Mouse (Mus musculus) right cerebral cortex, postnatal 10 days (tissue): ENCODE results near the gene Lgals3bp.
A peak's percentile ranks its signal among the peaks of the same experiment; 100 is the strongest.

Source experiments
- DNase-seq, 2 experiments: peaks; one replicate each; pipeline ENCODE4 v3.0.0; 2021; ENCODE audit warnings: low spot score in 2 of 2

Lgals3bp gene

DNA sequence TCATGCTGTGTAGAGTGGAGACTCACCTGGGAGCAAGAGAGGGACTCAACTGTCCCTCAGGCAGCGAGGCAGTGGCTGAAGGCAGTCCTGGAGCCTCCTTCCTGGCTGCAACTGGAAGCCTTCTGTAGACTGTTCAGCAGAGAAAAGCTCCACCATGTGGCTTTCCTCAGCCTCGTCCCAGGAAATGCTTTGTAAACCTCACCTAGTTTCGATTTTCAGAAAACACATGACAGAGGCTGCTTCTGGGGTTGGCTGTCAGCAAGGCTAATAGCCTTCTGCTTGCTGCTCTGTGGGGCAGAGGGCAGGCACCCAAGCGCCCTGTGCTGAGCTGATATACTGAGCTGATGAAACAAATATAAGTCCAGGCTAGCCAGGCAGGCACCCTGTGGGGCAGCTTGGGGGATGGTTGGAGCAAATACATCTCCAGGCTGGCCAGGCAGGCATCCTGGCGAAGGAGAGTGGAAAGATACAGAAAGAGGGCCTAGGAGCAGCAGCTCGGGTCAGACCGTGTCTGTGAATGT, at the start of gene Lgals3bp:
Lgals3bp (minus strand) TSS at position 333 of the 521 bp plus-strand sequence.
- peak; percentile 76 to 78 for DNase-seq

- no peak for DNase-seq
Measured at GRCm38 (mm10) chr11:118451211-118451610, 49.3 kb upstream of the Lgals3bp start.

- no peak for DNase-seq
Measured at GRCm38 (mm10) chr11:118448385-118448784, 46.5 kb upstream of the Lgals3bp start.

DNA sequence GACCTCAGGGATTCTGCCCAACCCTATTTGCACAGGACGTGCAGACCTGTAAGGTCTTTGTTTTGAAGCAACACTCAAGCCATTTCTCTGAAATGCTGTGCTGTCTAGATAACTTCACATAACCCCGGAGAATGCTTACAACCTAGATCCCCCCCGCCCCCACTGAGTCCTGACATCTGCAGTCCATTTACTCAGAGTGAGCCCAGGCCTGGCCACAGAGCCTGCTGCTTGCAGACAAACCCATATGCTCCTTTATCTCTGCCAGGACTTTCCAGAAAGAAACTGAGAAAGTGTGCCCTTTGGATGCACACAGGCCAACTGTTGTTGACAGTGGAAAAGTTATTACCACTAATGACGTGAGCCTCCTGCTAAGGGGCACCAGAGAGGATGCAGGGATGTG, 45.5 kb upstream of the Lgals3bp start:
- DNase-seq, result no peak

GRCm38 (mm10) chr11:118445843-118446242, 44.0 kb upstream of the Lgals3bp start:
- DNase-seq, result peak; percentile 74 to 79

DNA sequence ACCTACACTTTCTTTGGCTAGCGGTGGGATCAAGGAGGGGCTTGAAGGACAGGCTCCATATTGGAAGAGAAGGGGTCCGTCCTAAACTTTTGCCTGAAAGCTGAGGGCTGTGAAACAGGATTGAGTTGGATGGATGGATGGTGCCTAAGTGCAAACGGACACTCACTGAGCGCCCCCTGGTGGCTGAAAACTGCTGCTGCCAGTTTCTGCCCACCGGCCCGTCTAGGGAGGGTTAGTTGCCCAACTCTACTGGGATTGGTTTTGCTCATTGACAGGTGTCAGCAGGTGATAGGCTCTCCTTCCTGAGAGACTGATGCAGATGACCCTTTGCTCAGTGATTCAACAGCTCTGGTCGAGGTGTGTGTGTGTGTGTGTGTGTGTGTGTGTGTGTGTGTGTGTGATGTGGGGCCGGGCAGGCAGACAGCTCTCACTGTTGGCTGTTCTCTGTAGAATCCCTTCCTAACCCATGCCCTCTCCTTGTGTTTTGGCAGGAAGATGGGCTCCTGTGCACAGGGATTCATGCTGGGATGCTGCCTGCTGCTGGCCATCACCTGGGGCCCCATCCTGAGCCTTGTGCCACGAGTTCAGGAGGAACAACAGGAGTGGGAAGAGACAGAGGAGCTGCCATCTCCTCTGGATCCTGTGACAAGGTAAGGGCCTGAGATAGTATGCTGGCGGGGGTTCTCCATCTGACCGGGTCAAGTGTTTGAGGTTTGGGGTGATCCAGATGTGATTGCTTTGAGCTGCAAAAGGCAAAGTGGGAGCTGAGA, 41.5 kb upstream of the Lgals3bp start:
- DNase-seq, result peak; percentile 51 to 76

DNA sequence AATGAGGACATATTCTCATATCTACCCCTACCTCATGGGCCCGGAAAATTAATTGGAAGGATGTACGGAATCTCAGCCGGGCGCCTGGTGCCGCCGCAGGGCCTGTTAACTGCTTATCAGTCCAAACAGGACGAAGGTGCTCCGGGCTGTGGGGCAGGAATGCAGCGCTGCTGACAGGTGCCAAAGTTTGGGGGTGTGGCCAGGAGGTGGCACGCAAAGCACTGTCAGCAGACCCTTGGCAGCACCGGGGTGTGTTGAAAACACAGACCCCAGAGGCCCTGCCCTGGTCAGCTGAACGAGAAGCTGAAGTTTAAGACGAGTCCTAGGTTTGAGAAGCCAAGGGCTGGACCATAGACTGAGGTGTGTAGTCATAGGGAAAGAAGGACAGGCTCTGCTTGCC, 40.8 kb upstream of the Lgals3bp start:
- DNase-seq, result no peak

DNA sequence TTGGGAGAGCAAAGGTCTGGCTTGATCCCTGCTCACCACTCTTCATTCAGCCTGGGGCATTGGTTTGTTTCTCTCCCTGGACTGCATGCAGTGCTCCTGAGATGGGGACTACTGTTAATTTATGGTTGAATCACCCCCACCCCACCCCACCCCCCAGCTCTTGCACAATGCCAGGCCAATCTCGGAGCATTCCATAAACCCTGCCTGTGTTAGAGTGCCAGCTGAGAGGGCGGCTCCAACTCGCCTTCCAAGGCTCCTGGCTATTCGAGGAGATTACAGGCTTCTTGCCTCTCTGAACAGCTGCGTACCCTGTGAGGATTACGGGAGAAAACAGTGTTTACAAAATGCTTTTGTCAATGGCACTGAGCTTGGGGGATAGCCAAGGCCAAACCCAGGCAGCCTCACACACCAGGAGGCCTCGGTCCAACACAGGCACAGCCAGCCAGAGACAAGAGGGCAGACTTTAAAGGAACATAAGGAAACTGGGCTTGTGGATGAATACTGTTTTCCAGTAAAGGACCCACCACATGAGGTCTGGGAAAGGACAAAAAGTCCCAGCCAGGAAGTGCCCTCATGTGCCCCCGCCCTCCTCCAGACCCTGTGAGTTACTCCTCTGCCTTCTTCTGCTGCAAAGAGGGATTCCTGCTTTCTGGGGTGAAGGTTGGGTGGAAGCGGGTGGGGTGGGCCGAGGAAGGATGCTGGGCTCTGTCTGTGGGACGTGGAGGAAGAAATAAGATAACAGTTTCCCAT, 36.9 kb upstream of the Lgals3bp start:
- DNase-seq, result peak; percentile 53 to 67

DNA sequence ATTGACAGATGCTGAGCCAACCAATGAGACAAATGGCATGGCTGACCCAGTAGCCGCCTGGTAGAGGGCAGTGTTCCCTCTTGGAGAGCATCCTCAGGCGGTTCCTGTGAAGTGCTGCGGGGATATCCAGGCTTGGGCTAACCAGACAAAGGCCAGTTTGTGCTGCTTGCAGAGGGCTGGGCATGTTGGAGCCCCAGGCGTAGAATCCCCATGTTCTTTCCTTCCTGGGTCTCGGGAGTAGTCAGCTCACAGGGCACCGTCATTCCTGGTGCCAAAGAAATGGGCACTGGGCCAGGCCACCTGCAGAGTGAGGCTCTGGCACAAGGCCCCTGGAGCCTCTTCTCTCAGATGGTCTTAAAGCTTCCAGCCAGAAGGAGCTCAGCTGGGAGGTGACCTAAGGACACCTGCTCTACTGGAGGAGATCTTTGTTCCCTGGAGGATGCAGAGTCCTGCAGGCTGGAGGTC, 34.6 kb upstream of the Lgals3bp start:
- peak; percentile 75 to 81 for DNase-seq

DNA sequence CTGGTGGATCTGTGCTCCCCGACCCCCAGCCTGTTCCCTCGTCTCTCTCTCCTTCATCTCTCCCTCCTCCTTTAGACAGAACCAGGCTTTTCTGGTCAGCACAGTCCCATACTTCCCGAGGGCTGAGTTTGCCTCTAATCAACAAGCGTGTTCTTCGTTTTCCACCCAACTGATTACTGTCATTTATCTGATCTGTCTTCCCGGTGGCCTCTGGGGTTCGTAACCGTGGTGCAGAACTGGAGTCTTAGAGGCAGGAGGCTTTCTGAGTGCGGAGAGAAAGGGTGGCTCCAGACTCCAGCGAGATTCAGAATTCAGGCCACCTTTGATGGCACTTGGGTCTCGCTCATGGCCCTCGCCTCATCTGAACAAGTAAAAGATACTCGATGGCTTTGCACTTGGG, 32.2 kb upstream of the Lgals3bp start:
- no peak for DNase-seq

GRCm38 (mm10) chr11:118433398-118433868, 31.5 kb upstream of the Lgals3bp start:
- DNase-seq, result no peak

GRCm38 (mm10) chr11:118431100-118431948, 29.4 kb upstream of the Lgals3bp start:
- DNase-seq, result no peak

DNA sequence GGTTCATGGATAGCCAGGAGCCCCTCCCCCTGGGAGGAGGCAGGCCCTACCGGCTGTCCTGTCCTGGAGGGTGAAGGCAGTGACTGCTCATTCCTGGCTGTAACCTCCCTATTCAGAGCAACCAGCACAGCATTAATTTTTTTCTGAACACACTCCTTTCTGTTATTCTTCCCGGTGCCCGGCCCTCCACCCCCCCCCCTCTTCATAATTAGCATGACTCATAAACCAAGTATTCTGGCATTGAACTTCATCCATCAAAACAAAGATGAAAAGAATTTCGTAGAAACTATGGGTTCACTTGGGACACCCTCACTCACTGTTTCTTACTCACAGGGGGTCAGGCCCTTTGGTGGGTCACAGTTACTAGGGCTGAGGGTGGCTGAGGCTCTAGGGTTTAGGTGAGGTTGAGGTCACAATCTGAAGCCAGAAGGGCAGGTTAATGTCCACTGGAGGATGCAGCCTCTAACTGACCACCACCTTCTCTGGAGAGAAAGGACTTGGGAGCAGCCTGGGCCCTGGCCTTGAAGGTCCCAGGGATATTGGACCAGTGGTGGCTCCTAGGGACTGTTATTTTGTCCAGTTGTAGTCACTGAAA, 28.5 kb upstream of the Lgals3bp start:
- DNase-seq, result no peak

DNA sequence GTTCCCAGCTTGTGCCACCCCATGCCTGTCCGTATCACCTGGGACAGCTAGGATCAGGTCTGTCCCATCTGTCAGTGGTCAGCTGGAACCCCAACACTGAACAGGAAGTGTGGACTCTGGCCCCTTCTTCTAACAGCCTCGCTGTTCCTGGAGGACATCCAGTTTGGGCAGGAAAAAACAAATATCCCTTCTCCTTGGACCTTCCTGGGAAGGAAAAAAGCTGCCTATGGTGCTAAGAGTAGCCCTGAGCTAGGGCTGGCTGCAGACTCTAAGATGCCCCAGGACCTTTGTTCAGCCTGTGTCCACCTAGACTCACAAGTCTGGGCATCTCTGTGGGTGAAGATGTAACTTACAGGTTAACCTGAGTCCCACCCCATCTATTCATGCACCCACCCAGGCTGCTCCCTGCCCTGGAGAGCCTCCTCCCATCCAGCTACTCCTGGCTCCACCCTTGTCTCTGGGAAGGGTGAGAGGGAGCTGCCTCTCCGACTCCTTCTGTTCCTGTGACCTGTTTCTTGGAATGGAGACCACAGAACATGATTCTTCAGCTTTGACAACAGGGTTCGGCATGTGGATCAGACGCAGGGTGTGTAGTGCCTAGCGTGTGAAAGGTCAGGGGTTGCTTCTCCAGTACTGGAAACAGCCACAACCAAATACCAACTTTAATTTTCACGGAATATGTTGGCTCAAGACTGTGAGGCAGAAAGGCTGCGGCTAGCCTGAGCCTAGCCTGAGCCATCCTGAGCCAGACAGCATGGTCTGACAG, 27.2 kb upstream of the Lgals3bp start:
- DNase-seq, result no peak

DNA sequence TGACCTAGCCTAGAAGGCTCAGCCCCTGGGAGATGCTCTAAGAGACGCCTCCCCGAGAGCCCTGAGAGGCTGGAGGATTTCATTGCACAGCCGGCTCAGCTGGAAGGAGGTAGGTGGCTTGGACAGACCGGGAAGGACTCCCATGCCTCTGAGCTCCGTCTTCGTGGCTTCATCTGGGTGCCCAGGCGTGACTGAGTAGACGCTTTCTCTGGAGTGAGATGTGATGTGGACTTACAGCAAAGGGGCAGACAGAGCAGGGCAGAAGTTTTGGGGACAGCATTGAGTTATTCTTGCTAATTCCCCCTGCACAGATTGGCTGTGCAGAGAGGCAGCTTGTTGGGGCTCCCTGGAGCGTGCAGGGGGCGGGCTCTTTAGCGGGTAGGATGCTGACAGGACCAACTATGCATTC, 26.6 kb upstream of the Lgals3bp start:
- no peak for DNase-seq

DNA sequence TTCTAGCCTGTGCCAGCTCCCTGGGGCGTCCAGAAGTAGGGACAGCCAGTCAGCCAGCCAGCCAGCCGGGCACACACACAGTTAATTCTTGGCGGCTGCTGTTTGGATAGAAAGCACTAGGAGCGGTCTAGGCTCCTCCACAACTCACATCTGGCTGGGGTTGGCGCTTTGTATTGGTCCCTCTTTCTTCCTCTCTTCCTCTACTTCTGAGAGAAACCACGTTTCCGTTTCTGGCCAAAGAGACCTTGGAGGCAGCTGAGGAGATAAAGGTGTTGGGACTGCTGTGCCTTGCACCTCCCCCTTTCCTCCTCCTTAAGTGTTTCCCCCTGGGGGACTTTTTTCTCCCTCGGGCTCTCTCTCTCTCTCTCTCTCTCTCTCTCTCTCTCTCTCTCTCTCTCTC, 26.1 kb upstream of the Lgals3bp start, which contains the start of gene C1qtnf1:
C1qtnf1 (plus strand) TSS at position 218 of the 400 bp plus-strand sequence.
- no peak for DNase-seq

DNA sequence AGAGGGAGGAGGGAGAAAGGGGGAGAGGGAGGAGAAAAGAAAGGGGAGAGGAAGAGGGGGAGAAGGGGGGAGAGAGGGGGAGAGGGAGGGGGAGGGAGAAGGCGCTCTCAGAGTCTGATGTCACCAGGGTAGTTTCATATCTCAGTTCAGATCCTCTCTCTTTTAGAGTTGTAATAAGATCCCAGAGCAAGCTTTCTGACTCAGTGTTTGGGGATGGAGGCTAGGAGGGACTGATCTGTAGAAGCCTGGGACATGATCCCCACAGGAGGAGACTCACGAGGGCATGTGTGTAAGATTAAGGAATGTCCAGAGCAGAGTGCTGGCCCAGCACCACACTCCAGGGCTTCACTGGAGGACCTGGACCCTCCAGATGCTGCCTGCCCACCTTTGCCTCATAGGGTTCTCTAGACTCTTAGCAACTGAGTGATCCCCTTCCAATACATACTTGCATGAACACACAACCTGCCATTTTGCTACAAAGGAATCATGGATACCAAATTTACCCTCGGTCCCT, 25.4 kb upstream of the Lgals3bp start:
- DNase-seq, result no peak

GRCm38 (mm10) chr11:118426765-118427164, 24.9 kb upstream of the Lgals3bp start:
- DNase-seq, result no peak

GRCm38 (mm10) chr11:118424621-118425335, 22.9 kb upstream of the Lgals3bp start:
- no peak for DNase-seq
